Mouse (Mus musculus): ENCODE results near the gene Prm2. TPM values are rescaled to one million over a fixed set of nuclear protein-coding genes. Genes with fewer than 3 reads are reported as not detected.

Gene Prm2
- total and polyA plus RNA-seq, 2 experiments from 2014 or later = not detected

DNA sequence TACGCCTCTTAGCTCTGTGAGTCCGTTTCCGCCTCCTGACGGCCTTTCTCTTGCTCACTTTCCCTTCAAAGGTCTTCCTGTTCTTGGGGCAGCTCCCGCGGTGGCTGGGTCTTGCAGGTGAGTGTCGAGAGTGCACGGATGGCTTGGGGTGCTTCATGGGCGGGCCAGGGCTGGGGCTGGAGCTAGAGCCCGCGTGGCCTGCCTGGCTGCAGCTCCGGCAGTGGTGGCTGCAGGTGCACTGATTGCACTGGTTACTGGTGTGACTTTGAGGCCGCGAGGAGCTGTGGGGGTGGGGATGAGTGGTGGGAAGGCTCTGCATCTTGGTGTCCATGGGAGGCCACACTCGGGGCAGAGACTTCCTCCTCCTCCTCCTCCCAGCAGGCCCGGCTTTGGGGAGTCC lies 7.7 kb downstream of the Prm2 start, which contains the start of gene Tnp2:
Gene Tnp2 (minus strand): TSS at position 390 of the 400 bp plus-strand sequence.
- no peaks in the 10 kb centered on the region for H3K27me3 ChIP-seq (ENCODE audit: insufficient read depth, low read length)
- H3K4me2 ChIP-seq (ENCODE audit: low read depth, low read length) = no peak within 1 kb of the TSS
- DNase-seq (ENCODE audit: low spot score) (no peak), ATAC-seq (no peak)
- H3K4me1 ChIP-seq (ENCODE audit: insufficient read depth, low read length) = peaks cover 7% of the 10 kb centered on the region
- TF ChIP-seq CTCF (IDR thresholded peaks at IDR 0.05; ENCODE audit: low read depth) = no peak
- H3K9ac ChIP-seq (replicated peaks; ENCODE audit: low read length) = no peak within 1 kb of the TSS
- H3K36me3 ChIP-seq (ENCODE audit: insufficient read depth, low read length) = no peaks in the 10 kb centered on the region
- H3K27ac ChIP-seq = no peak within 1 kb of the TSS
- H3K9me3 ChIP-seq (ENCODE audit: low read length) = no peaks in the 10 kb centered on the region
- H3K4me3 ChIP-seq (ENCODE audit: low read length) = no peak within 1 kb of the TSS
- WGBS = 53% methylated on average over 16 of the region's 16 CpGs

GRCm38 (mm10) chr16:10787548-10788058 lies 8.3 kb downstream of the Prm2 start:
- 0 out of 2 replicates have a peak, but pooled peaks have one; percentile 22 for TF ChIP-seq CTCF (IDR thresholded peaks at IDR 0.05; ENCODE audit: low read depth)
- H3K4me1 ChIP-seq (ENCODE audit: insufficient read depth, low read length) = peaks cover 7% of the 10 kb centered on the region
- H3K9ac ChIP-seq (replicated peaks; ENCODE audit: low read length) = no peak overlapping the region
- 76% methylated on average over 7 of the region's 7 CpGs for WGBS
- no peaks in the 10 kb centered on the region for H3K36me3 ChIP-seq (ENCODE audit: insufficient read depth, low read length)
- ATAC-seq (no peak), DNase-seq (ENCODE audit: low spot score) (no peak)
- H3K27me3 ChIP-seq (ENCODE audit: insufficient read depth, low read length) = no peaks in the 10 kb centered on the region
- no peaks in the 10 kb centered on the region for H3K9me3 ChIP-seq (ENCODE audit: low read length)
- H3K27ac ChIP-seq = no peak overlapping the region
- no peak overlapping the region for H3K4me2 ChIP-seq (ENCODE audit: low read depth, low read length)
- H3K4me3 ChIP-seq (ENCODE audit: low read length) = no peak overlapping the region

GRCm38 (mm10) chr16:10786782-10787547 lies 9.0 kb downstream of the Prm2 start:
- 55% methylated on average over 4 of the region's 4 CpGs for WGBS
- no peak overlapping the region for H3K4me3 ChIP-seq (ENCODE audit: low read length)
- no peak overlapping the region for H3K9ac ChIP-seq (replicated peaks; ENCODE audit: low read length)
- no peaks in the 10 kb centered on the region for H3K9me3 ChIP-seq (ENCODE audit: low read length)
- peaks cover 7% of the 10 kb centered on the region for H3K4me1 ChIP-seq (ENCODE audit: insufficient read depth, low read length)
- ATAC-seq (no peak), DNase-seq (ENCODE audit: low spot score) (no peak)
- TF ChIP-seq CTCF (IDR thresholded peaks at IDR 0.05; ENCODE audit: low read depth) = no peak
- no peaks in the 10 kb centered on the region for H3K36me3 ChIP-seq (ENCODE audit: insufficient read depth, low read length)
- H3K4me2 ChIP-seq (ENCODE audit: low read depth, low read length) = no peak overlapping the region
- no peak overlapping the region for H3K27ac ChIP-seq
- no peaks in the 10 kb centered on the region for H3K27me3 ChIP-seq (ENCODE audit: insufficient read depth, low read length)

DNA sequence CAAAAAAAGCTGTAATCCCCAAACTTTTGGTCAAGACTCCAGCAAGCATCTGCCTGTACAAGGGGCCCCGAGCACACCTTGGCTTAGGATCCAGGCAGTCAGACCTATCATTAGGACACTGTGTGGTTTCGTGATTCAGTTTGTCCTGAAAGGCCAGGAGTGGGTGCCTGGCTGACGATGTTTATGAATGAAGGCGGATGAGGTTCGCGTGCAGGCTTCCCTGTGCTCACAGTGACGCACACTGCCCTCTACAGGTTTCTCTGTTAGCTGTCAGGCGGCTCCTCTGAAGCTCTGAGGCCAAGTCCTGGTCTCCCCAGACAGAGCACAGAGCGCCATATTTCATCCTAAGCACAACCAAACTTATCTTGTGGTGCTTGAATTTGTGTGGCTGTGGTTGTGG lies 9.6 kb downstream of the Prm2 start:
- DNase-seq (ENCODE audit: low spot score) = peak; percentile 95
- Histone ChIP-seq H3K27me3 (ENCODE audit: insufficient read depth, low read length) (no peaks in the 10 kb centered on the region), H3K9ac (replicated peaks; ENCODE audit: low read length) (peak overlapping the region; percentile 80), H3K36me3 (ENCODE audit: insufficient read depth, low read length) (no peaks in the 10 kb centered on the region), H3K4me1 (ENCODE audit: insufficient read depth, low read length) (peaks cover 7% of the 10 kb centered on the region), H3K4me3 (ENCODE audit: low read length) (peak overlapping the region; percentile 74), H3K9me3 (ENCODE audit: low read length) (no peaks in the 10 kb centered on the region), H3K27ac (peak overlapping the region; percentile 90), H3K4me2 (ENCODE audit: low read depth, low read length) (peak overlapping the region; percentile 99)
- WGBS = 1% methylated on average over 9 of the region's 9 CpGs
- peak; percentile 48 for ATAC-seq
- peak; percentile 90 for TF ChIP-seq CTCF (IDR thresholded peaks at IDR 0.05; ENCODE audit: low read depth)

DNA sequence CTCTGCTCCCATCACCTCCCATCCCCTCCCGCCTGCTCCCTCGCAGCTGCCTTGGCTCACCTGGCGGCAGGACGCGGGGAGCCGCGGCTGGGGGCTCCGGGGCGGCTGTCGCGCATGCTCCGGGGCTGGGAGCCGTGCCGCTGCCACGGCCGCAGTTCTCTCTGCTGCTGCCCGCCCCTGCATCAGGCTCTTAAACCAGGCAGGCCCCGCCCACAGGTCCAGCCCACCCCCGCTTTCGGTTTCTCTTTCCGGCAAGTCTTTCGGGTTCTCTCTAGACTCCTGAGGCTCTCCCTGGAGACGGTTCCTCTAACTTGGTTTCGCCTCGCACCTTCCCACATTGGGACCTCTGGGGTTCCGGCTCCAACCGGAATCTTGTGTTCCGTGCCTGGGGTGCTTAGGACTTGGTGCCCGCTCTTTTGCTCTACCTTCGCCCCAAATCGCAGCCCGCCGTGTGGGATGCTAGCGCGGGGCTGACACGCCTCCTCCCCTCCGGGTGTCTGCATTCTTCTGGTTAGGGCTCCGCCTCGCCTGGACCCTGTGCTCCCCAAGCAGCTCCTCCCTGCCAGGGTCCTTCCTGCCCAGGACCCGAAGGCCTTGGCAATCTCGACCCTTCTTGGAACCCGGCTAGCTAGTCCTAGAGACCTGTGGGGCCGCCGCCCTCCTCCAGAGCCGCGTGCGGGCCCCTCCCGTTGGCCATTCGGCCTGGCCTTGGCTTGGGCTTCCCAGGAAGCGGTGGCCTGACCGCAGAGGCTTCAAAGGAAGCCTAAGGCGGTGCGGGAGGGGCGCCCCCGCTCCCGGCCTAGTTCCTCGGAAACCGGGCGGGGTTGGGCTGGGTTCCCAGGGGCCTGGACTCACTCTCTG lies 10.3 kb downstream of the Prm2 start, which contains the start of gene Socs1:
Gene Socs1 (minus strand): TSS at position 166 of the 861 bp plus-strand sequence.
- Histone ChIP-seq H3K4me2 (ENCODE audit: low read depth, low read length) (peak within 1 kb of the TSS; percentile 99), H3K36me3 (ENCODE audit: insufficient read depth, low read length) (no peaks in the 10 kb centered on the region), H3K4me3 (ENCODE audit: low read length) (peak within 1 kb of the TSS; percentile 74), H3K27ac (peak within 1 kb of the TSS; percentile 90), H3K9ac (replicated peaks; ENCODE audit: low read length) (peak within 1 kb of the TSS; percentile 80), H3K9me3 (ENCODE audit: low read length) (no peaks in the 10 kb centered on the region), H3K27me3 (ENCODE audit: insufficient read depth, low read length) (no peaks in the 10 kb centered on the region), H3K4me1 (ENCODE audit: insufficient read depth, low read length) (peaks cover 7% of the 10 kb centered on the region)
- ATAC-seq = peak; percentile 88
- DNase-seq (ENCODE audit: low spot score) = peak; percentile 90
- WGBS = under 1% methylated on average over 59 of the region's 59 CpGs
- no peak for TF ChIP-seq CTCF (IDR thresholded peaks at IDR 0.05; ENCODE audit: low read depth)

DNA sequence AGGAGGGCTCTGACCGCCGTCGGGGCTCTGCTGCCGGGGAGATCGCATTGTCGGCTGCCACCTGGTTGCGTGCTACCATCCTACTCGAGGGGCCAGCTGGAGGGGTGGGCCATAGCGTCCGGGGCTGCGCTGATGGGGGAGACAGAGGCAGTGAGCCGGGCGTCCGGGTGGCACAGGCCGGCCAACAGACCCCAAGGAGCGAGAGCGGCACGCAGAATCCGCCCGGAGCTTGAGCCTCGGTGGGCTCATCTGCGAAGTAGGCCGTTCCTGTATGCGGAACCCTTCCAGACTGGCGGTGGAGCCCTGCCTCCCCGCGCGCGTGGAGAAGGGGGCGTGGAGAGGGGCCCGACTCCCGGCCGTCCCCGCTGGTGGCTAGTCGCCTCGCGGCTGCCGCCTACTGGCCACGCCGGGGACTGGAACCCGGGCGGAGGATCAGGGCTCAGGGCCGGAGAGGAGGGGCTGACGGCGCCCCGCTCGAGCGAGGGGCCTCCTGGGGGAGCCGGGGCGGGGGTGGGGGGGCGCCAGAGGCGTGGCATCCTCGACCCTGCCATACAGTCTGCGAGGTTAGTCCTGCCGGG lies 11.1 kb downstream of the Prm2 start:
- no peaks in the 10 kb centered on the region for H3K9me3 ChIP-seq (ENCODE audit: low read length)
- H3K4me2 ChIP-seq (ENCODE audit: low read depth, low read length) = peak overlapping the region; percentile 99
- H3K27ac ChIP-seq = peak overlapping the region; percentile 90
- peak; percentile 75 for TF ChIP-seq CTCF (IDR thresholded peaks at IDR 0.05; ENCODE audit: low read depth)
- under 1% methylated on average over 52 of the region's 55 CpGs for WGBS
- ATAC-seq (peak; percentile 85), DNase-seq (ENCODE audit: low spot score) (peak; percentile 93)
- H3K9ac ChIP-seq (replicated peaks; ENCODE audit: low read length) = peak overlapping the region; percentile 80
- H3K27me3 ChIP-seq (ENCODE audit: insufficient read depth, low read length) = no peaks in the 10 kb centered on the region
- H3K4me3 ChIP-seq (ENCODE audit: low read length) = peak overlapping the region; percentile 74
- no peaks in the 10 kb centered on the region for H3K36me3 ChIP-seq (ENCODE audit: insufficient read depth, low read length)
- H3K4me1 ChIP-seq (ENCODE audit: insufficient read depth, low read length) = peaks cover 7% of the 10 kb centered on the region

Measured in hindbrain, postnatal 0 days (tissue).